Mouse (Mus musculus) cerebellum, adult 2 months (tissue): ENCODE measurements around the gene Zbtb16. TPM values are rescaled to one million over a fixed set of nuclear protein-coding genes. Genes with fewer than 3 reads are reported as not detected.

Experiments
- DNase-seq, 2 experiments: peaks; one replicate each; pipeline ENCODE4 v3.0.0; 2021
- H3K27ac ChIP-seq: fragments of 200-500 bp; 2 replicates; pipeline ENCODE4 v1.5.1; 2012; ENCODE audit warnings: low read length, control low read depth, inconsistent platforms; ENCODE audit not compliant: insufficient read depth
- H3K27me3 ChIP-seq: fragments of 200-500 bp; 2 replicates; pipeline ENCODE4 v1.6.1; 2012; ENCODE audit warnings: inconsistent platforms, mild to moderate bottlenecking, low read length, moderate library complexity; ENCODE audit not compliant: control insufficient read depth, insufficient read depth
- H3K4me1 ChIP-seq: fragments of 200-500 bp; 2 replicates; pipeline ENCODE4 v1.6.1; 2011; ENCODE audit warnings: low read length; ENCODE audit not compliant: control insufficient read depth, insufficient read depth
- H3K4me3 ChIP-seq: fragments of 200-500 bp; replicated peaks from 2 replicates; pipeline ENCODE3; 2011; ENCODE audit warnings: mild to moderate bottlenecking, low read depth, low read length, control low read depth; ENCODE audit not compliant: insufficient read depth
- CTCF ChIP-seq: fragments of 200-500 bp; IDR thresholded peaks from 2 replicates; pipeline ENCODE4 v1.5.1; 2011; ENCODE audit warnings: low read depth, mild to moderate bottlenecking, control low read depth, low read length, moderate library complexity, borderline replicate concordance; ENCODE audit not compliant: insufficient read depth
- POLR2A ChIP-seq: fragments of 200-500 bp; IDR thresholded peaks from 2 replicates; pipeline ENCODE4 v1.6.1; 2011; ENCODE audit warnings: low read length, control low read depth, borderline replicate concordance; ENCODE audit not compliant: insufficient read depth
- WGBS: fragments of 180-500 bp; shearing (Covaris S2); methylation state at CpG from one replicate; pipeline ENCODE4 v1.1.7; 2018; 5-methylcytosine and 5-hydroxymethylcytosine counted together
- polyA plus RNA-seq: library from polyadenylated mRNA; depleted of rRNA; stranded (reverse); fragments of >200 nt; gene quantifications from 2 replicates; pipeline ENCODE4 v1.2.3, GENCODE M21; 2012

Zbtb16 gene
- polyA plus RNA-seq, 1 experiment, result 5.0 TPM

- Histone ChIP-seq H3K4me3 (no peak overlapping the region), H3K27me3 (no peaks in the 10 kb centered on the region), H3K27ac (no peak overlapping the region), H3K4me1 (no peaks in the 10 kb centered on the region)
- TF ChIP-seq CTCF, result no peak
- TF ChIP-seq POLR2A, result no peak
- 69% methylated on average over 7 of the region's 7 CpGs for WGBS
- DNase-seq, result no peak
Observed at GRCm38 (mm10) chr9:48857944-48858343, 21.9 kb upstream of the Zbtb16 start.

- Histone ChIP-seq H3K4me3 (no peak overlapping the region), H3K27me3 (no peaks in the 10 kb centered on the region), H3K4me1 (no peaks in the 10 kb centered on the region), H3K27ac (no peak overlapping the region)
- peak; percentile 23; the same call in 1 of the 2 replicates for TF ChIP-seq CTCF
- TF ChIP-seq POLR2A, result no peak
- DNase-seq, result no peak
- 82% methylated on average over 4 of the region's 4 CpGs for WGBS
Observed at GRCm38 (mm10) chr9:48856240-48856639, 20.2 kb upstream of the Zbtb16 start.

- H3K4me1 ChIP-seq, result no peaks in the 10 kb centered on the region
- TF ChIP-seq POLR2A, result no peak
- TF ChIP-seq CTCF, result no peak
- no peak for DNase-seq
- 82% methylated on average over 5 of the region's 5 CpGs for WGBS
- H3K27me3 ChIP-seq, result no peaks in the 10 kb centered on the region
- H3K4me3 ChIP-seq, result no peak overlapping the region
- H3K27ac ChIP-seq, result no peak overlapping the region
Observed at GRCm38 (mm10) chr9:48849531-48849930, 13.5 kb upstream of the Zbtb16 start.

GRCm38 (mm10) chr9:48839568-48839967 lies 3.5 kb upstream of the Zbtb16 start:
- TF ChIP-seq POLR2A, result no peak
- TF ChIP-seq CTCF, result no peak
- Histone ChIP-seq H3K27me3 (no peaks in the 10 kb centered on the region; the same call in 1 of the 2 replicates), H3K4me3 (no peak overlapping the region), H3K4me1 (no peaks in the 10 kb centered on the region), H3K27ac (no peak overlapping the region)
- no peak for DNase-seq
- WGBS, result 100% methylated on average over 3 of the region's 3 CpGs

- Histone ChIP-seq H3K27me3 (no peaks in the 10 kb centered on the region; the same call in 1 of the 2 replicates), H3K4me3 (no peak overlapping the region), H3K4me1 (no peaks in the 10 kb centered on the region), H3K27ac (no peak overlapping the region)
- no peak for DNase-seq
- 84% methylated on average over 4 of the region's 4 CpGs for WGBS
- TF ChIP-seq CTCF (no peak), POLR2A (no peak)
Observed at GRCm38 (mm10) chr9:48838346-48838745, 2.3 kb upstream of the Zbtb16 start.

GRCm38 (mm10) chr9:48837181-48837580 lies 1.2 kb upstream of the Zbtb16 start:
- peak in 1 of 2 experiments; percentile 34 for DNase-seq
- Histone ChIP-seq H3K27me3 (no peaks in the 10 kb centered on the region; the same call in 1 of the 2 replicates), H3K4me3 (no peak overlapping the region), H3K27ac (no peak overlapping the region), H3K4me1 (no peaks in the 10 kb centered on the region)
- 13% methylated on average over 14 of the region's 14 CpGs for WGBS
- TF ChIP-seq POLR2A (no peak), CTCF (peak; percentile 12; the same call in 1 of the 2 replicates)

GRCm38 (mm10) chr9:48836566-48836930 lies 526 bp upstream of the Zbtb16 start:
- no peak for DNase-seq
- Histone ChIP-seq H3K27me3 (no peaks in the 10 kb centered on the region; the same call in 1 of the 2 replicates), H3K27ac (no peak overlapping the region), H3K4me1 (no peaks in the 10 kb centered on the region), H3K4me3 (peak overlapping the region; percentile 59)
- WGBS, result 2% methylated on average over 12 of the region's 12 CpGs
- TF ChIP-seq POLR2A, result no peak
- no peak for TF ChIP-seq CTCF

- TF ChIP-seq POLR2A (no peak), CTCF (no peak)
- Histone ChIP-seq H3K4me1 (no peaks in the 10 kb centered on the region), H3K27ac (no peak overlapping the region), H3K27me3 (no peaks in the 10 kb centered on the region; the same call in 1 of the 2 replicates), H3K4me3 (peak overlapping the region; percentile 59)
- DNase-seq, result peak; percentile 18 to 41
- WGBS, result 3% methylated on average over 65 of the region's 65 CpGs
Observed at GRCm38 (mm10) chr9:48834541-48835411, 1.2 kb downstream of the Zbtb16 start.
